Mouse (Mus musculus): Measurements from ENCODE around the gene Tmem205. TPM values are rescaled to one million over a fixed set of nuclear protein-coding genes. Genes with fewer than 3 reads are reported as not detected.

The Tmem205 gene
- polyA plus RNA-seq, 1 experiment from 2014 or later: 58.8 TPM

DNA sequence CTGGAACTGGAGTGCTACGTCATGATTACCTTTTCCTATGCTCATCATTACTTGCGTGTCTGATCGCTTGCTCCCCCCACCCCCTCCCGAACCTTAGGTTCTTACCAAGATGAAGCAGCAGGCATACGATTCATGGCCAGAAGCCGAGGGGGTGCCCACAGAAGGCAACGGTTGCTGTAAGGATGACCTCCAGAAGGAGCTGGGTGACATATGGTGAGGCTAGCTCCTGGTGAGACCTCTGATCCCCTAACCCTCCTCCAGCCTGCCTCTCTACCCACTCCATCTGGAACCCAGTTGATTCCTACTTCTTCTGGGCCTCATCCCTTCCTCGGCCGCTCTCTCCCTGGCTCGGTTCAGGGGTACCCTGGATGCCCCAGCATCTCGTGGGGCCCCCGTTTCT is 6.7 kb upstream of the Tmem205 start:
- Histone ChIP-seq H3K9ac (ENCODE audit: low read length) (no peak overlapping the region), H3K9me3 (ENCODE audit: control insufficient read depth, low read length) (no peaks in the 10 kb centered on the region), H3K4me1 (ENCODE audit: control insufficient read depth in 2 of 2, insufficient read depth in 2 of 2, low read length in 2 of 2) (peaks cover 2 to 4% of the 10 kb centered on the region in 2 experiments; a peak in 2 of 4 replicates), H3K4me3 (ENCODE audit: control insufficient read depth in 1 of 2, insufficient read depth in 1 of 2, low read depth in 1 of 2, low read length in 2 of 2) (no peak overlapping the region), H3K4me2 (ENCODE audit: low read length) (no peak overlapping the region), H3K27ac (replicated peaks in 1 of 2; ENCODE audit: control insufficient read depth in 1 of 2, insufficient read depth in 1 of 2, low read depth in 2 of 2, low read length in 2 of 2) (no peak overlapping the region), H3K36me3 (ENCODE audit: control insufficient read depth, insufficient read depth, low read length) (no peaks in the 10 kb centered on the region), H3K27me3 (ENCODE audit: control insufficient read depth, insufficient read depth, low read length) (no peaks in the 10 kb centered on the region)
- WGBS: 86% methylated on average over 12 of the region's 12 CpGs
- ATAC-seq (ENCODE audit: insufficient number of reproducible peaks, insufficient read depth, low FRiP score, low read depth): no peak

GRCm38 (mm10) chr9:21932445-21933137 is 5.2 kb upstream of the Tmem205 start:
- 69% methylated on average over 12 of the region's 12 CpGs for WGBS
- no peak overlapping the region for H3K4me2 ChIP-seq (ENCODE audit: low read length)
- no peak overlapping the region for H3K4me3 ChIP-seq (ENCODE audit: control insufficient read depth in 1 of 2, insufficient read depth in 1 of 2, low read depth in 1 of 2, low read length in 2 of 2)
- no peak overlapping the region for H3K9ac ChIP-seq (ENCODE audit: low read length)
- H3K27me3 ChIP-seq (ENCODE audit: control insufficient read depth, insufficient read depth, low read length): no peaks in the 10 kb centered on the region
- H3K4me1 ChIP-seq (ENCODE audit: control insufficient read depth in 2 of 2, insufficient read depth in 2 of 2, low read length in 2 of 2): peaks cover 2 to 4% of the 10 kb centered on the region in 2 experiments; a peak in 2 of 4 replicates
- H3K27ac ChIP-seq (replicated peaks in 1 of 2; ENCODE audit: control insufficient read depth in 1 of 2, insufficient read depth in 1 of 2, low read depth in 2 of 2, low read length in 2 of 2): no peak overlapping the region
- no peak for ATAC-seq (ENCODE audit: insufficient number of reproducible peaks, insufficient read depth, low FRiP score, low read depth)
- H3K9me3 ChIP-seq (ENCODE audit: control insufficient read depth, low read length): no peaks in the 10 kb centered on the region
- no peaks in the 10 kb centered on the region for H3K36me3 ChIP-seq (ENCODE audit: control insufficient read depth, insufficient read depth, low read length)

GRCm38 (mm10) chr9:21932006-21932405 is 4.7 kb upstream of the Tmem205 start:
- Histone ChIP-seq H3K4me2 (ENCODE audit: low read length) (no peak overlapping the region), H3K27me3 (ENCODE audit: control insufficient read depth, insufficient read depth, low read length) (no peaks in the 10 kb centered on the region), H3K4me3 (ENCODE audit: control insufficient read depth in 1 of 2, insufficient read depth in 1 of 2, low read depth in 1 of 2, low read length in 2 of 2) (no peak overlapping the region), H3K9me3 (ENCODE audit: control insufficient read depth, low read length) (no peaks in the 10 kb centered on the region), H3K4me1 (ENCODE audit: control insufficient read depth in 2 of 2, insufficient read depth in 2 of 2, low read length in 2 of 2) (peaks cover 2 to 4% of the 10 kb centered on the region in 2 experiments; a peak in 2 of 4 replicates), H3K36me3 (ENCODE audit: control insufficient read depth, insufficient read depth, low read length) (no peaks in the 10 kb centered on the region), H3K9ac (ENCODE audit: low read length) (no peak overlapping the region), H3K27ac (replicated peaks in 1 of 2; ENCODE audit: control insufficient read depth in 1 of 2, insufficient read depth in 1 of 2, low read depth in 2 of 2, low read length in 2 of 2) (no peak overlapping the region)
- no peak for ATAC-seq (ENCODE audit: insufficient number of reproducible peaks, insufficient read depth, low FRiP score, low read depth)
- 61% methylated on average over 2 of the region's 2 CpGs for WGBS

DNA sequence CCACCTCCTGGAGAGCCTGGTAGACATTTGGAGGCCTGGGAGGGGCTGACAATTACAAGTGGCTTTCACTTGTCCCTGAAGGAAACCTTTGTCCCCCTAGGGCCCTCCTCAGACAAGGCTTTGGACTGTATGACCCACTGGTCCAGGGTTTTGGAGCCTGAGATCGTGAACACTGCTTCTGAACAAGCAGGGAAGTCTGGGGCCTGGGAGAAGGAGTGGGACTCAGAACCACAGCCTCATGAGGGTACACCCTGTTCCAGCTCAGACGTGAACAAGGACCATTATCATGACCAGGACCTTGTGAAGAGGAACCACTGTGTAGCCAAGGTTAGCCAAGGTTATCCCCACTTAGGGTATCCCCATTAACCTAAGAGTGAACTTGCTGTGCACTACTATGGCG is 1.9 kb upstream of the Tmem205 start:
- no peak for ATAC-seq (ENCODE audit: insufficient number of reproducible peaks, insufficient read depth, low FRiP score, low read depth)
- no peak overlapping the region for H3K4me3 ChIP-seq (ENCODE audit: control insufficient read depth in 1 of 2, insufficient read depth in 1 of 2, low read depth in 1 of 2, low read length in 2 of 2)
- no peak overlapping the region for H3K4me2 ChIP-seq (ENCODE audit: low read length)
- no peak overlapping the region for H3K9ac ChIP-seq (ENCODE audit: low read length)
- 67% methylated on average over 3 of the region's 3 CpGs for WGBS
- H3K9me3 ChIP-seq (ENCODE audit: control insufficient read depth, low read length): no peaks in the 10 kb centered on the region
- no peaks in the 10 kb centered on the region for H3K27me3 ChIP-seq (ENCODE audit: control insufficient read depth, insufficient read depth, low read length)
- H3K4me1 ChIP-seq (ENCODE audit: control insufficient read depth in 2 of 2, insufficient read depth in 2 of 2, low read length in 2 of 2): peaks cover 13 to 17% of the 10 kb centered on the region in 2 experiments
- no peaks in the 10 kb centered on the region for H3K36me3 ChIP-seq (ENCODE audit: control insufficient read depth, insufficient read depth, low read length)
- H3K27ac ChIP-seq (replicated peaks in 1 of 2; ENCODE audit: control insufficient read depth in 1 of 2, insufficient read depth in 1 of 2, low read depth in 2 of 2, low read length in 2 of 2): no peak overlapping the region

DNA sequence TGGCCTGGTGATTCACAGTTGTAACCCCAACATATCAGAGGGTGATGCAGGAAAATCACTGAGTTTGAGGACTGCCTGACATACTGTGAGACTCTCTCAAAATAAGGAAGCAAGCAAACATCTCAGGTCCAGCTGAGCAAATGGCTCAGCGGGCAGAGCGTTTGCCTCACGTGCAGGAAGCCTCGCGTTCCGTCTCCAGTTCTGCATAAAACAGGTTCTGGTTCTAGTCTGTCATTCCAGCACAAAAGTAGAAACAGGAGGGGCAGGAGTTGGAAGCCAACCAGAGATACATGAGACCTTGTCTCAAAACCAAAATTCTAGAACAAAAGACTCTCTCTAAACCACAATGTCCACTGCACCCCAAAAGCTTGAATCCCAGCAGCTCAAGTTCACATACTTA is 572 bp downstream of the Tmem205 start:
- peak overlapping the region; percentile 72 for H3K4me2 ChIP-seq (ENCODE audit: low read length)
- WGBS: under 1% methylated on average over 6 of the region's 6 CpGs
- ATAC-seq (ENCODE audit: insufficient number of reproducible peaks, insufficient read depth, low FRiP score, low read depth): no peak
- H3K4me1 ChIP-seq (ENCODE audit: control insufficient read depth in 2 of 2, insufficient read depth in 2 of 2, low read length in 2 of 2): peaks cover 15 to 24% of the 10 kb centered on the region in 2 experiments
- peak overlapping the region; percentile 14 to 55 for H3K27ac ChIP-seq (replicated peaks in 1 of 2; ENCODE audit: control insufficient read depth in 1 of 2, insufficient read depth in 1 of 2, low read depth in 2 of 2, low read length in 2 of 2)
- H3K27me3 ChIP-seq (ENCODE audit: control insufficient read depth, insufficient read depth, low read length): no peaks in the 10 kb centered on the region
- peak overlapping the region; percentile 73 for H3K9ac ChIP-seq (ENCODE audit: low read length)
- no peaks in the 10 kb centered on the region for H3K36me3 ChIP-seq (ENCODE audit: control insufficient read depth, insufficient read depth, low read length)
- peak overlapping the region; percentile 46 to 48 for H3K4me3 ChIP-seq (ENCODE audit: control insufficient read depth in 1 of 2, insufficient read depth in 1 of 2, low read depth in 1 of 2, low read length in 2 of 2)
- no peaks in the 10 kb centered on the region for H3K9me3 ChIP-seq (ENCODE audit: control insufficient read depth, low read length)

DNA sequence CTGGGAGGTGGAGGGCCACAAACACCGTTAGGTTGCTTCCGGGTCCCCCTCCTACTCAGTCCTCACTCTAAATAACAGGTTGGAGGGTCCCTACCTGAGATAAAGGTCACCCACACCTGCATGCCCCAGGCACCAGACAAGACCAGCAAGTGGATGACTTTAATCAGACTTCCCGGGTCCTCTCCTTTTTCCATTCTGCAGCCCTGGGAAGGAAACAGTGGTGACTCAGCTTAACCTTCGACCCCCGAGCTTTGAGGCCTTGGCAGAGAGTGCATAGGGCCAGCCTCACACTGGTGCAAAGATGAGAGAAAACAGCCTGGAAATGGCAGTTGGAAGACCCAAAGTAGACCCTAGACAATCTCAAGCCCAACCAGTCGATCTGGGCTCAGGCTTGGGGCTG is 1.2 kb downstream of the Tmem205 start:
- Histone ChIP-seq H3K4me1 (ENCODE audit: control insufficient read depth in 2 of 2, insufficient read depth in 2 of 2, low read length in 2 of 2) (peaks cover 13 to 24% of the 10 kb centered on the region in 2 experiments), H3K27ac (replicated peaks in 1 of 2; ENCODE audit: control insufficient read depth in 1 of 2, insufficient read depth in 1 of 2, low read depth in 2 of 2, low read length in 2 of 2) (no peak overlapping the region), H3K9me3 (ENCODE audit: control insufficient read depth, low read length) (no peaks in the 10 kb centered on the region), H3K4me3 (ENCODE audit: control insufficient read depth in 1 of 2, insufficient read depth in 1 of 2, low read depth in 1 of 2, low read length in 2 of 2) (no peak overlapping the region), H3K9ac (ENCODE audit: low read length) (peak overlapping the region; percentile 39; the same call in 1 of the 2 replicates), H3K27me3 (ENCODE audit: control insufficient read depth, insufficient read depth, low read length) (no peaks in the 10 kb centered on the region), H3K4me2 (ENCODE audit: low read length) (peak overlapping the region; percentile 72), H3K36me3 (ENCODE audit: control insufficient read depth, insufficient read depth, low read length) (no peaks in the 10 kb centered on the region)
- no peak for ATAC-seq (ENCODE audit: insufficient number of reproducible peaks, insufficient read depth, low FRiP score, low read depth)
- WGBS: 67% methylated on average over 6 of the region's 6 CpGs

DNA sequence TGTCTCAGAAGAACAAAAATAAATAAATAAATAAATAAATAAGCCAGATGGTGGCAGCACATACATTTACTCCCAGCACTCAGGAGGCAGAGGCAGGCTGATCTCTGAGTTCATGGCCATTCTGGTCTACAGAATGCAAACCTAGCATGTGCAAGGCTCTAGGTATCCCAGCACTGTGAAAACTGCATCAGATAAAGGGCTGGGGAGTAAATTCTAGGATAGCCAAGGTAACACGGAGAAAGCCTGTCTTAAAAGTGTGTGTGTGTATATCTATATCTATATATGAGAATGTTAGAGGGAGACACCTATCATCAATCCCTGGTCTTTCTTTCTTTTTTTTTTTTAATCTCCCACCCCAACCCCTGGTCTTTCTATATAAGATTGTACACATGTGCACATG is 1.9 kb downstream of the Tmem205 start:
- Histone ChIP-seq H3K4me2 (ENCODE audit: low read length) (no peak overlapping the region), H3K9me3 (ENCODE audit: control insufficient read depth, low read length) (no peaks in the 10 kb centered on the region), H3K9ac (ENCODE audit: low read length) (no peak overlapping the region), H3K27ac (replicated peaks in 1 of 2; ENCODE audit: control insufficient read depth in 1 of 2, insufficient read depth in 1 of 2, low read depth in 2 of 2, low read length in 2 of 2) (no peak overlapping the region), H3K4me3 (ENCODE audit: control insufficient read depth in 1 of 2, insufficient read depth in 1 of 2, low read depth in 1 of 2, low read length in 2 of 2) (no peak overlapping the region), H3K27me3 (ENCODE audit: control insufficient read depth, insufficient read depth, low read length) (no peaks in the 10 kb centered on the region), H3K36me3 (ENCODE audit: control insufficient read depth, insufficient read depth, low read length) (no peaks in the 10 kb centered on the region), H3K4me1 (ENCODE audit: control insufficient read depth in 2 of 2, insufficient read depth in 2 of 2, low read length in 2 of 2) (peaks cover 13 to 24% of the 10 kb centered on the region in 2 experiments)
- WGBS: 100% methylated on average over 1 of the region's 1 CpGs
- ATAC-seq (ENCODE audit: insufficient number of reproducible peaks, insufficient read depth, low FRiP score, low read depth): no peak

DNA sequence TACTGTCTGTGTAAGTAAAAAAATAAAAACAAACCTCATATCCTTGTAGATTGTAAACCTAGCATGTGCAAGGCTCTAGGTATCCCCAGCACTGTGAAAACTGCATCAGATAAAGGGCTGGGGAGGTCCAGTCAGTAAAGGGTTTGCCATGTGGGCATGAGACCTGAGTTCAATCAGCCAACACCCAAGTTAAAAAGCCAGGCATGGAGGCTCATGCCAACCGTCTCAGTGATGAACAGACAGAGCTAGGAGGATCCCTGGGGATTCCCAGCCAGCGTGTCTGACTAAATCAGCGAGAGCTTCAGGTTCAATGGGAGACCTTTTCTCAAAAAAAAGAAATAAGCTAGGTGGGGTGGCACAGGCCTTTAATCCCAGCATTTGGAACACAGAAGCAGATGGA is 2.3 kb downstream of the Tmem205 start:
- 97% methylated on average over 3 of the region's 3 CpGs for WGBS
- H3K36me3 ChIP-seq (ENCODE audit: control insufficient read depth, insufficient read depth, low read length): no peaks in the 10 kb centered on the region
- peaks cover 13 to 24% of the 10 kb centered on the region in 2 experiments for H3K4me1 ChIP-seq (ENCODE audit: control insufficient read depth in 2 of 2, insufficient read depth in 2 of 2, low read length in 2 of 2)
- H3K4me3 ChIP-seq (ENCODE audit: control insufficient read depth in 1 of 2, insufficient read depth in 1 of 2, low read depth in 1 of 2, low read length in 2 of 2): no peak overlapping the region
- no peaks in the 10 kb centered on the region for H3K9me3 ChIP-seq (ENCODE audit: control insufficient read depth, low read length)
- H3K27me3 ChIP-seq (ENCODE audit: control insufficient read depth, insufficient read depth, low read length): no peaks in the 10 kb centered on the region
- H3K27ac ChIP-seq (replicated peaks in 1 of 2; ENCODE audit: control insufficient read depth in 1 of 2, insufficient read depth in 1 of 2, low read depth in 2 of 2, low read length in 2 of 2): no peak overlapping the region
- H3K9ac ChIP-seq (ENCODE audit: low read length): no peak overlapping the region
- no peak for ATAC-seq (ENCODE audit: insufficient number of reproducible peaks, insufficient read depth, low FRiP score, low read depth)
- H3K4me2 ChIP-seq (ENCODE audit: low read length): no peak overlapping the region

Data from heart, embryonic 14.5 days (tissue).